Mouse (Mus musculus) limb, embryonic 12.5 days (tissue): Measurements from ENCODE around the gene Fst. TPM values are rescaled to one million over a fixed set of nuclear protein-coding genes. Genes with fewer than 3 reads are reported as not detected.
A peak's percentile ranks its signal among the peaks of the same experiment; 100 is the strongest.

Experiments
- ATAC-seq: fragments of 200-750 bp; cut with Nextera tagmentation; 2 replicates; pipeline ENCODE4 v1.8.0; 2017; ENCODE audit warnings: low read depth, moderate TSS enrichment; ENCODE audit not compliant: insufficient number of reproducible peaks, insufficient read depth, low FRiP score, low TSS enrichment
- H3K27ac ChIP-seq: fragments of 300-500 bp; sonication (generic); 2 replicates; pipeline ENCODE4 v1.5.1; 2016; ENCODE audit warnings: mild to moderate bottlenecking, moderate library complexity
- H3K27me3 ChIP-seq: fragments of 300-500 bp; sonication (generic); 2 replicates; pipeline ENCODE4 v1.6.1; 2016; ENCODE audit warnings: mild to moderate bottlenecking, moderate library complexity
- H3K36me3 ChIP-seq: fragments of 300-500 bp; sonication (generic); 2 replicates; pipeline ENCODE4 v1.6.1; 2016; ENCODE audit warnings: mild to moderate bottlenecking, moderate library complexity
- H3K4me1 ChIP-seq: fragments of 300-500 bp; sonication (generic); replicated peaks from 2 replicates; pipeline ENCODE4 v1.6.1; 2016
- H3K4me2 ChIP-seq: fragments of 300-500 bp; sonication (generic); 2 replicates; pipeline ENCODE4 v1.6.1; 2016; ENCODE audit warnings: mild to moderate bottlenecking, moderate library complexity
- H3K4me3 ChIP-seq: fragments of 300-500 bp; sonication (generic); replicated peaks from 2 replicates; pipeline ENCODE4 v1.5.1; 2016; ENCODE audit warnings: mild to moderate bottlenecking
- H3K9ac ChIP-seq: fragments of 300-500 bp; sonication (generic); replicated peaks from 2 replicates; pipeline ENCODE4 v1.6.1; 2016; ENCODE audit warnings: mild to moderate bottlenecking, moderate library complexity
- H3K9me3 ChIP-seq: fragments of 300-500 bp; sonication (generic); 2 replicates; pipeline ENCODE4 v1.6.1; 2016; ENCODE audit warnings: mild to moderate bottlenecking, moderate library complexity
- WGBS: fragments of 180-500 bp; shearing (Covaris S2); methylation state at CpG from one replicate; pipeline ENCODE4 v1.1.7; 2016; 5-methylcytosine and 5-hydroxymethylcytosine counted together
- polyA plus RNA-seq: library from polyadenylated mRNA; unstranded; fragments of >200 nt; fragmentation: Nextera tagmentation; extraction: Ambion mirVana; gene quantifications from 2 replicates; pipeline ENCODE4 v1.2.1, GENCODE M21; 2016

The Fst gene
- 35.1 and 36.5 TPM in 2 replicates for polyA plus RNA-seq

DNA sequence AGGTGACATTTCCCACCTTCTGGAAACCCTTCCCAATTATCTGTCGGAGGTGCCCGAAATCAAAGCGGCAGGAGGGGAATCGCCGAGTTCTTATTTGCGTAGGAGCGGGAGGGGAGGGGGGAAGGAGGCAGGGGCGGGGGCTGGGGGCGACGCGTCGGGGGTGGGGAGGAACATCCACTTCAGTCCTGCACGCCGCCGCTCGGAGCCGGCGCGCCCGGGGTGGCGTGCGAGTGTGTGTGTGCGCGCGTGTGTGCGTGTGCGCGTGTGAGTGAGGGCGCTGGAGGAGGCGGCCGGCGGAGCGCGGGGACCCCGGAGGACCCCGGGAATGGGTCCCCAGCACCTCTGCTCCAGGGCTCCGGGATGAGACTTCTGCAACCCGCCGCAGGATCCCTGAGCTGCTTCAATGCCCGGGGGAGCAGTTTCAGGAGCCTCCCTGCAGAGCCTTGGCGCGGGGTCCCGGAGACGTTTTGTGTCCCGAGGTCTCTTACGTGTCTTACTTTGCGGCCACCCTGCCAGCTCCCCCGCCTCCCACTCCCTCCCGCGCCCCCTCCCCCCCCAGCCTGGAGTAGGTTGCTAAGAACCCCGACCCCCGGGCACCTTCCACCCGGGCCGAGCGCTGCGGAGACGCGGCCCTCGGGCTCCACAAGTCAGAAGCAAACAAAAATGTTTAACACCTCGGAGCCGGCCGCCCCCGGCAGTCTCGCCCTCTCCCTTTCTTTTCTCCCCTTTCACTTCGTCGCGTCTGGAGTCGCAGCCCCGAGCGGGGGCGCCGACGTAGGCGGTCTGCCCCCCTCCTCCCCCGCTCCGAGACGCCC is at the start of gene Fst:
Gene Fst, minus strand, starts transcription at position 66 of the 815 bp plus-strand sequence.
- Histone ChIP-seq H3K4me2 (peak within 1 kb of the TSS; percentile 94), H3K36me3 (no peaks in the 10 kb centered on the region), H3K4me1 (peaks cover 28% of the 10 kb centered on the region), H3K27ac (peak within 1 kb of the TSS; percentile 25; the same call in 1 of the 2 replicates), H3K27me3 (peaks cover 60% of the 10 kb centered on the region), H3K4me3 (peak within 1 kb of the TSS; percentile 54), H3K9ac (peak within 1 kb of the TSS; percentile 61), H3K9me3 (no peaks in the 10 kb centered on the region)
- ATAC-seq = 0 out of 2 replicates have a peak, but pooled peaks have one; percentile 63
- WGBS = under 1% methylated on average over 59 of the region's 77 CpGs

DNA sequence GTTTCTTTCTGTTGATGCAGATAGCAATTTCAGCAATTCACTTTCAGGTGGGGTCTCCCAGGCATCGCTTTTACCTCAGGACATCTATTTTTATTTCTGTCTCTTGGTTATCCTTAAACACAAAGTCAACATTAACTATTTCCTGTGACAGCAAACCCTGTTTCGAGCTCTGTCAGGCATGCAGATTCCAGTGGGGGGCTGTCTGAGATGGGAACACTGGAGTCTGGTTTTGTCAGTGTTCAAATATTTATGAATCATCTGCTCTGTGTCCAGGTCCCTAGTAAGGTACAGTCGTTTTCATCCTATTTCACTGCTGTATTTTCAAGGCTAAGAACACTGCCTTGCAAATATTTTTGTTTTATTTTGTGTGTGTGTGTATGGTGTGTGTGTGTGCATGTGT is 35.1 kb upstream of the Fst start:
- Histone ChIP-seq H3K4me2 (no peak overlapping the region), H3K4me1 (no peaks in the 10 kb centered on the region), H3K27me3 (no peaks in the 10 kb centered on the region), H3K4me3 (no peak overlapping the region), H3K9ac (no peak overlapping the region), H3K27ac (no peak overlapping the region), H3K36me3 (no peaks in the 10 kb centered on the region), H3K9me3 (no peaks in the 10 kb centered on the region)
- WGBS = 70% methylated on average over 3 of the region's 3 CpGs
- no peak for ATAC-seq

DNA sequence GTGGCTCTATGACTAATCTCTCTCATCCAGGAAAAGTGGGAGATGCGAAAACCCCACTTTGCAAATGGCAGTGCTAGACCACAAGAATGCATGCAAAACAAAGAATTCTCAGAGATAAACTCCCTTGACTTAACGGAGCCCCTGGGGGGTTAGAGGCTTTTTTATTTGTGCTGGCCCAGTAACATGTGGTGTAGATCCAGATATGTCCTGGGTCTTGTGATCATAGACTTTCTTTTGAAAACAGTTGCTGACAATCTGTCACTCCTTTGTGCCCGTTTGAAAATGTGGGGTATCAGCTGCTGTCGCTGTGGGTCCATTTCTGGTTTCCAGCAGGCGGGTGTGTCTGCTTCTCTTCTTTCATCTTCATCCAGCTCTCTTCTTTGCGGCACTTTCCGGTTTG is 29.4 kb upstream of the Fst start:
- WGBS = 76% methylated on average over 7 of the region's 7 CpGs

DNA sequence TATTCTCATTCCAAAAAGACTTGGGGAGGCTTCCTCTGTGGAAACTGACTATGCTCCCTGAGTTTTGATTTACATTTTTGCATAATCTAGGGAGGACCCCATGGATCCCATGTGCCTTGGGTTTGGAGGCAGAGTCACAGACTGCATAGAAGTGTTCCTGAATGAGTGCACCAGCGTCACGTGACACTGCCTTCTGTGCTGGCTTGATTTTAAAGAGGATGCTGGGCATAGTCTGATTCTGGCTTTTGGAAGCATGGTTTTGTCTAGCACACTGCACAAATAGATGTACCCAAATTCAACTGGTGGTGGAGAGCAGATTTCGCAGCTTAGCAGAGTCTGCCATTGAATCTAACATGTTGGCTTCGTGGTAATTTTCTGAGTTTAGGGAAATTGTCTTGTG is 19.6 kb upstream of the Fst start:
- H3K9me3 ChIP-seq = no peaks in the 10 kb centered on the region
- H3K27me3 ChIP-seq = no peaks in the 10 kb centered on the region
- ATAC-seq = no peak
- no peaks in the 10 kb centered on the region for H3K4me1 ChIP-seq
- no peaks in the 10 kb centered on the region for H3K36me3 ChIP-seq
- 87% methylated on average over 4 of the region's 4 CpGs for WGBS
- no peak overlapping the region for H3K4me3 ChIP-seq
- no peak overlapping the region for H3K27ac ChIP-seq
- no peak overlapping the region for H3K4me2 ChIP-seq
- H3K9ac ChIP-seq = no peak overlapping the region

More for the DNA sequence above, 29.4 kb upstream of the Fst start:
- ATAC-seq = no peak
- H3K9ac ChIP-seq = no peak overlapping the region
- no peak overlapping the region for H3K4me3 ChIP-seq
- H3K4me2 ChIP-seq = no peak overlapping the region
- no peak overlapping the region for H3K27ac ChIP-seq
- H3K4me1 ChIP-seq = no peaks in the 10 kb centered on the region
- no peaks in the 10 kb centered on the region for H3K36me3 ChIP-seq
- H3K9me3 ChIP-seq = no peaks in the 10 kb centered on the region
- H3K27me3 ChIP-seq = no peaks in the 10 kb centered on the region

DNA sequence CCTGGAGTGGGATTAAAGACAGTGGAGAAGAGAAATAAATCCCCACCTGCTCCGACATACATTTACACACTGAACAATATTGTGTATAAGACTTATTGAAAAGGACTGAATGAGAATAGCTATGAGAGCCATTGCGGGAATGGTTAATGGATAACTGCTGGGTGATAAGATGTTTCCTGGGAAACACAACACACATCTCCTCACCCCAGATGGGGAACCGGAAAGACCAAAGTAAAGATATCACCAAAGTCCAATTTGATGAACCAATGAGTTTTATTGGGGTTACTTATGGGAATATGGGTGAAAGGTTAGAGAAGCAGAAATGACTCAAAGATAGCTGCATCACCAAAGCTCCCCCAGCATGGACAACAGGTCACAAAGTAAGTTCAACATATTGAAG is 11.2 kb upstream of the Fst start:
- no peak for ATAC-seq
- no peak overlapping the region for H3K9ac ChIP-seq
- no peaks in the 10 kb centered on the region; the same call in 1 of the 2 replicates for H3K27me3 ChIP-seq
- 88% methylated on average over 3 of the region's 3 CpGs for WGBS
- no peak overlapping the region for H3K27ac ChIP-seq
- no peak overlapping the region for H3K4me2 ChIP-seq
- no peaks in the 10 kb centered on the region for H3K4me1 ChIP-seq
- no peaks in the 10 kb centered on the region for H3K36me3 ChIP-seq
- H3K9me3 ChIP-seq = no peaks in the 10 kb centered on the region
- H3K4me3 ChIP-seq = no peak overlapping the region

DNA sequence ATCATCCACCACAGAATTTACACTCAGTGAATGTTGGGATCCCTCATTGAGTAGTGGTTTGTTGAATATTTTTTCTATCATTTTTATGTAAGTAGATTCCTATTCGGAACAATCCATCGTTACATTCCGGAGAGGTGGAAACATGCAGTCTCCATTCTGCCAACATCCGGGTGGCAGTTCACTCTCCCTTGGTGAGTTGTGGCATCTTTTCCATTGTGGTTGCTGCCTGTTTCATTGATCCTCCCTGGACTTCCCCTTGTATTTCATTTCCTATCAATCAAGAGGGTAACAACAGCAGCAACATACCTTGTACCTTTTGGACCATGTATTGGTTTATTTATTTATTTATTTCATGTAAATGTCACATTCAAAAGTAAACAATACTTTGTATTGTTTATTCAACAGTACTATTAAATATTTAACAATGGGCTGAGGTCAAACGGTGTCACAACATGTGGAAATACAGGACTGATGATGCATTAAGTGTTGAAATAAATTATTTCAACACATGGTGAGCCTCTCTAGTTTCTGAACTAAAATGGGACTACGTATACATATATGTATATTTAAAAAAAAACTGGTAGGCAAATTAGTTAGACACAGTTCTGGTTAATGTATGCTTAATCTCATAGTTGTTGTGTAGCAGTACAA is 7.6 kb upstream of the Fst start:
- 92% methylated on average over 6 of the region's 6 CpGs for WGBS
- no peaks in the 10 kb centered on the region; the same call in 1 of the 2 replicates for H3K27me3 ChIP-seq
- H3K4me3 ChIP-seq = no peak overlapping the region
- H3K4me2 ChIP-seq = no peak overlapping the region
- H3K9ac ChIP-seq = no peak overlapping the region
- H3K9me3 ChIP-seq = no peaks in the 10 kb centered on the region
- no peak for ATAC-seq
- no peaks in the 10 kb centered on the region for H3K36me3 ChIP-seq
- H3K27ac ChIP-seq = no peak overlapping the region
- no peaks in the 10 kb centered on the region for H3K4me1 ChIP-seq

DNA sequence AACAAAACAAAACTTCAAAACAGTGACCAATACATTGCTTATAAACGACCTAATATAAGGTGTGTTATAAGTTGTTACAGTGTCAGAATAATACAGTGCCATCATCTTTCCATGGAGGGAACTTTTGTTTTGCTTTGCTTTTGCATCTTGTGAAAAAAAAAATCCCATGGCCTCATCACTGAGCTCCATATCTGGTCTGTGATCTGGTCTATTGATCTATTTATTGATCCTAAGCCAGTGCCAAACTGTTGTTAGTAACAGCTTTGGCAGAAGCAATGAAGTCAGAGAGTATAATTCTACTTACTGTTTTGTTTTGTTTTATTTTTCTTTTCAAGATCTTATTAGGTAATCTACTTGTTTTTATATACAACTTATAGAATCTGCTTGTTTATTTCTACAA is 6.6 kb upstream of the Fst start:
- Histone ChIP-seq H3K36me3 (no peaks in the 10 kb centered on the region), H3K9ac (no peak overlapping the region), H3K4me1 (peaks cover under 1% of the 10 kb centered on the region; the same call in 1 of the 2 replicates), H3K4me2 (no peak overlapping the region), H3K27me3 (peaks cover 2% of the 10 kb centered on the region), H3K4me3 (no peak overlapping the region), H3K27ac (no peak overlapping the region), H3K9me3 (no peaks in the 10 kb centered on the region)
- ATAC-seq = no peak
- whole genome bisulfite sequencing = 82% methylated on average over 1 of the region's 1 CpGs

DNA sequence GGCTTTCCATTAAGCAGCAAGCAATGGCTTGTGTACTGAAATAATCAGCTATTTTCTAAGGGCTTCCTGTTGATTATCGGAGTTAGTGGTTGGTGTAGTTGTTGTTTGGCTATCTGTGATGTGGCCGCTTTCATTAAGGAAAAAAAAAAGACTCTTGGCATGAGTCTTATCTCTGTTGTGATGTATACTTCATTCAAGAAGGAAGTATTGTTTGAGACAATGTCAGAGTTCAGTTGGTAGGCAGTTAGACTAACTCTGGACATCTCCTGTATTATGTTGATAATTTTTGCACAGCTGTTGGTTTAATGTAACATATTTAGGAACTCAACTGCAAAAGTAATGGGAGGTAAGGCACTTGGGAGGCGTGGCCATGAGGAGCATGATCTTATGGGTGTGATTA is 6.1 kb upstream of the Fst start:
- Histone ChIP-seq H3K9me3 (no peaks in the 10 kb centered on the region), H3K27me3 (peaks cover 8% of the 10 kb centered on the region), H3K4me2 (no peak overlapping the region), H3K9ac (no peak overlapping the region), H3K4me3 (no peak overlapping the region), H3K27ac (no peak overlapping the region), H3K4me1 (peaks cover 6% of the 10 kb centered on the region; the same call in 1 of the 2 replicates), H3K36me3 (no peaks in the 10 kb centered on the region)
- ATAC-seq = no peak
- WGBS = 86% methylated on average over 3 of the region's 3 CpGs

DNA sequence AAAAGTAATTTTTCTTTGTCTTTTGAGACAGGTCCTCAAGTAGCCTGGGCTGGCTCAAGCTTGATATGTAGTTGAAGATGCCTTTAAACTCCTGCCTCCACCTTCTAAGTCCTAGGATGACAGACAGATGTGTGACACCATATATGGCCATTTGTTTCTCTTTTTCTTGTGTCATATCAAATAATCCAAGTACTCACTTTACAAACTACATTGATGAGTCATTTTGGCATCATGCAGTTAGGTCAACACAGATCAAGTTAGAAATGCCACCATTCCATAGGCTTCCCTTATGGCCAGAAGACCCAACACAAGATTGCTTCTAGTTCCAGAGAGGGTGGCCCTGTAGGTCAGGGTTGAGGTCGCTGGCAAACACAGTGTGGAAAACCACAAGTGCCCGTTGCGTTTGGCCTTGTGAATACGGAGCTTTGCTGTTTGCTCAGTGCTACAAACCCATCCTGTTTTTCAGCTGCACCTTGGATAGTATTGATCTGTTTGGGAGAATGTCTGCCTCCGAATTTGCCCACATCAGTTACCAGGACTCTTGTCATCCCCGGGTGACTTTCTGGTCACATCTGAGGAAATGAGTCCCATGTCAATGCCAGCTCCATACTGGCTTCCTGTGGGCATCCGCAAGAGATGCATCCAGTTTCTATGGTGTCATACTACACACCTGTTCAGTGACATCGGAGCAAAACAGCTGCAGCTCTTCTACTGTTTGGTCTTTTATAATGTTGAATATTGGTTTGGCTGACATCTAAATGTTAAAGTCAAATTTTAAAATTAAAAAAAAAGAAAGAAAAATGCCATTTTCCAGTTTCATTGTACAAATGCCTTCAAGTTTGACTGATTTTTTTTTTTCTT is 4.0 kb upstream of the Fst start:
- Histone ChIP-seq H3K4me1 (peaks cover 13% of the 10 kb centered on the region), H3K27me3 (peaks cover 27% of the 10 kb centered on the region), H3K9ac (no peak overlapping the region), H3K4me3 (no peak overlapping the region), H3K27ac (no peak overlapping the region), H3K36me3 (no peaks in the 10 kb centered on the region), H3K4me2 (no peak overlapping the region), H3K9me3 (no peaks in the 10 kb centered on the region)
- no peak for ATAC-seq
- WGBS = 81% methylated on average over 8 of the region's 8 CpGs

DNA sequence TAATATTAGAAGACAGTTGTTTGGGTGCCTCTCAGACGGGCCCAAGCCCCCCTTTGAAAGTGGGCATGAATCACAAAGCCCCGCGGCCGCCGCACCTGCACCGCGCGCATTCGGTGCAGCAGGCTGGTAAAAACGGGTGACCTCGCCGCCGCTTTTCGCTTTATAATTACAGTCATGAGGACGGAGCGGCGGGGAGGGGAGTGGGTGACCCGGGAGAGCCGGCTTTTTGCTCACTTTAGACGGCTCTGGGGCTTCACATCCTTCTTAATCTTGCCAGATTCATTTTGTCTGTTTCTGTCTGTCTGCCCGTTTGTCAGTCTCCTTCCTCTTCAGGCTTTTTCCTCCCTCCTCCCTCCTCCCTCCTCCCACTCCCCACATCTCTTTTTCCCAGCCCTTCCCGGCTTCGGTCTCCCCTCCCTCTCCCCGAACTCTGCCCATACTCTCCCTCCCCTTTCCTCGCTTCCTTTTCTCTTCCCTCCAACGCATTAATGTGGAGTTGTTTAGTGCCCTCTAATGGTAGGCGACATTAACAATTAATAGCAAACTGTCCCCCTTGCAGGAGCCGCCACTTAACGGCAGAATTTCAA is 1.6 kb upstream of the Fst start:
- under 1% methylated on average over 29 of the region's 29 CpGs for WGBS
- Histone ChIP-seq H3K27me3 (peaks cover 51% of the 10 kb centered on the region), H3K27ac (no peak overlapping the region), H3K9ac (no peak overlapping the region), H3K4me3 (peak overlapping the region; percentile 54), H3K36me3 (no peaks in the 10 kb centered on the region), H3K4me1 (peaks cover 28% of the 10 kb centered on the region), H3K9me3 (no peaks in the 10 kb centered on the region), H3K4me2 (peak overlapping the region; percentile 94)
- peak; percentile 8; the same call in 1 of the 2 replicates for ATAC-seq
